Mouse (Mus musculus): ENCODE results near the gene Capg.

The Capg gene

GRCm38 (mm10) chr6:72607676-72608075, 63.5 kb downstream of the Capg start:
- no peak for DNase-seq (ENCODE audit: low spot score in 2 of 2)

- DNase-seq (ENCODE audit: low spot score in 2 of 2), result no peak
Observed at GRCm38 (mm10) chr6:72608662-72609184, 64.5 kb downstream of the Capg start.

GRCm38 (mm10) chr6:72610261-72610660, 66.1 kb downstream of the Capg start:
- no peak for DNase-seq (ENCODE audit: low spot score in 2 of 2)

All from natural killer cell, adult 2 months (primary cell).